Mouse (Mus musculus) inflammation-experienced regulatory T-cells (primary cell): Measurements from ENCODE around the gene Cited2. TPM values are rescaled to one million over a fixed set of nuclear protein-coding genes. Genes with fewer than 3 reads are reported as not detected.

ENCODE experiments used
- polyA plus RNA-seq, 2 experiments: library from polyadenylated mRNA; unstranded; fragments of 100-300 nt; shearing (Covaris generic); gene quantifications; one replicate each; pipeline ENCODE4 v1.2.1; 2017

Gene Cited2
- polyA plus RNA-seq, result 10 to 100 TPM; 70.9 to 89.7 TPM

GRCm38 (mm10) chr10:17722653-17723410, at the start of gene Cited2:
TSS of gene Cited2 (plus strand) at chr10:17723218.

Other genes with a start within 250 kb of the Cited2 start
- gene Txlnb, start 73.0 kb downstream of the Cited2 start, polyA plus RNA-seq, result 1 to 10 TPM; 2.0 to 2.3 TPM
- 10 to 100 TPM; 80.5 to 94.0 TPM for gene Heca, start 224.8 kb downstream of the Cited2 start, polyA plus RNA-seq